Mouse (Mus musculus) gastrocnemius, postnatal 14 days (tissue): ENCODE results near the gene Dip2a. TPM values are rescaled to one million over a fixed set of nuclear protein-coding genes. Genes with fewer than 3 reads are reported as not detected.

ENCODE experiments used
- DNase-seq: peaks from one replicate; pipeline ENCODE4 v3.0.0; 2021; ENCODE audit warnings: mixed read lengths
- intact Hi-C: fragments of 180-260 bp; cut with DNase I; formaldehyde crosslinking; loops from one replicate; pipeline ENCODE4 v1.15.1; 2025; ENCODE audit warnings: low total_unique reads
- total RNA-seq, 2 experiments: library from RNA; stranded (reverse); gene quantifications; 2 replicates each; pipeline ENCODE4 v1.2.3; 2021

Gene Dip2a
- total RNA-seq, 2 experiments from 2014 or later: 7.6 to 9.3 TPM

GRCm38 (mm10) chr10:76326304-76327006 is 18.6 kb downstream of the Dip2a start:
- peak; percentile 21 for DNase-seq
- intact Hi-C loops: no loop called here

GRCm38 (mm10) chr10:76317623-76318022 is 27.5 kb downstream of the Dip2a start:
- intact Hi-C loops: no loop called here
- no peak for DNase-seq

DNA sequence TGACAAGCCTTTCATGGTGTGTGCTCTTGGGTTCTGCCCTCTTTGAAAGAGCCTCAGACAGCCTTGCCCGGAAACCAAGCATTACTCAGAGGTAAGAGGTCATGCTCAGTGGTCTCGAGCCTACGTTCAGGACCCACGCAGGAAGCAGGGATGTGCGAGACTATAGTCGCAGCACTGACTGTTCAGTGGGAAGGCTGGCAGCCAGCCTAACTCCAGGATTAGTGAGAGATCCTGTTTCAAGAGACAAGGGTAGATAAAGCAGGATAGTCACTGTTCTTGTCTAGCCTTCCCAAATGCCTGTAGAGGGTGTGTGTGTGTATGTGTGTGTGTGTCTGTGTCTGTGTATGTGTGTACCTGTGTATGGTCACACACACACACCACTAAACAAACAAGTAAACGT is 28.9 kb downstream of the Dip2a start:
- no peak for DNase-seq
- intact Hi-C loops: no loop called here

- DNase-seq: no peak
- intact Hi-C loops: no loop called here
Observed at GRCm38 (mm10) chr10:76306738-76307137, 38.4 kb downstream of the Dip2a start.

- no peak for DNase-seq
- intact Hi-C loops: no loop called here
Observed at GRCm38 (mm10) chr10:76300133-76300532, 45.0 kb downstream of the Dip2a start.

- intact Hi-C loops: no loop called here
- no peak for DNase-seq
Observed at GRCm38 (mm10) chr10:76293222-76293621, 51.9 kb downstream of the Dip2a start.

DNA sequence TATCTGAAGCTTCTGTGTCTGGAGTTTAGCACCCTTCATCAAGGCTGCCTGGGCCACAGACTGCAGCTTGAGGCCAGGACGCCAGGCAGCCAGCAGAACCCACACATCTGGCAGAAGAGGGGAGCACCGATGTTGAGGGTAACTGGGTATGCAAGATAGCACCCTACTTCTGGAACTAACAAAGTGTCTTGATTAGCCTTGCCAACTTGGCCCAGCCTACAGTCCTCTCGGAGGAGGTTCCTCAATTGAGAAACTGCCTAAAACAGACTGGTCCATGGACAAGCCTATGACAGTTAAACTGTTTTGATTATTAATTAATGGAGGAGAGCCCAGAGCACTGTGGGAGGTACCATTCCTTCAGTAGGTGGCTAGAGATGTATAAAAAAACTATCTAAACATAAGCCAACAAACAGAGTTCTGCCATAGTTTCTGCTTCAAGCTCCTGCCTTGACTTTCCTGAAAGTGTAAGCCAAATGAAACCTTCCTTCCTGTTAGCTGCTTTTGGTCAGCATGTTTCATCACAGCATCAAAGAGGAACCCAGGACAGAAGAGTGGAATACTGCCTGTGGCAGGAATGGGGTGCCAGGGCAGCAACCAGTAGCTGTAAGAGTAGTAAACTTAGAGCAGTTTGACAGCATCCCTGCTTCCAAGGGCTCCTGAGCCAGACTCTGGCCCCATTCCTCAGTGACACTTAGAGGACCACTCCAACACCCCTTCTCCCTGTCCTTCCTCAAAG is 55.0 kb downstream of the Dip2a start:
- intact Hi-C loops: no loop called here

GRCm38 (mm10) chr10:76289052-76289451 is 56.0 kb downstream of the Dip2a start:
- no peak for DNase-seq
- intact Hi-C loops: no loop called here

More for the DNA sequence above, 55.0 kb downstream of the Dip2a start:
- no peak for DNase-seq

GRCm38 (mm10) chr10:76288268-76288993 is 56.7 kb downstream of the Dip2a start:
- intact Hi-C loops: no loop called here
- no peak for DNase-seq

- DNase-seq: no peak
Observed at GRCm38 (mm10) chr10:76278541-76279097, 66.5 kb downstream of the Dip2a start.

DNA sequence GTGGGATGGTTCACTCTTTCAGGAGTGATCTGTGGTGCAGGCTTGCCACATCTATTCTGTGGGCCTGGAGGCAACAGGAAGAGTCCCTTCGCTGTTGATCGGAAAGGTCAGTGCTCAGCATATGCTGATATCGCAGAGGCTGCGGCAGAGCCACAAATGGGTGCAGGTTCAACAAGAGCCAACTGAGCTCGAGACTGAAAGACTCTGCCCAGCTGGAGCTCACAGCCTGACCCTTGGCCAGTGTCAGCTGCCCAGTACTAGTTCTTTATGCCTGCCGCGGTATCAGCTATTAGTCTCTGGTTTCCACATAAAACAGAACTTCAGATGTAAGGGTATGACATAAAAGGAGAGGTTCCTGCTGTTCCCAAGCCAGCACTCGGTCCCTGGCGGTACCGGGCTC is 69.8 kb downstream of the Dip2a start:
- no peak for DNase-seq
- intact Hi-C loops: no loop called here

More at GRCm38 (mm10) chr10:76278541-76279097, 66.5 kb downstream of the Dip2a start:
- intact Hi-C loops: no loop called here

- DNase-seq: peak; percentile 25
- intact Hi-C loops: no loop called here
Observed at GRCm38 (mm10) chr10:76271238-76271637, 73.9 kb downstream of the Dip2a start.

DNA sequence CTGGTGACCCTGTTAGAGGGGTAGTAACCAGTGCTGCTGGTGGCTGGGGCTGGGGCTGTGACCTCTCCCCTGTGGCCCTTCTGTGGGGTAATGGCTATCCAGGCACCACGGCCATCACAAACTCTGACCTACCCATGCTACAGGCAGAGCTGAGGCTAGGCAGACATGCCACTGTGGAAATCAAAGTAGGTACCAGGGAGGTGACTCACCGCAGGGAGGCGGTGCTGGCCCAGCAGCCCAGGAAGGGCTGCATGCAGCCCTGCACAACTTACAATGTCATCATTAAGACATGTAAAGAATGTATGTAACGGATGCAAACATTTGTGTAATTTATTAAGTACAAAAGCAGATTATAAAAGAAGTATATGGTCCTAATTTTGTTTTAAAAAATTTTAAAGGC is 82.7 kb downstream of the Dip2a start:
- no peak for DNase-seq
- intact Hi-C loops: no loop called here

- DNase-seq: no peak
- intact Hi-C loops: no loop called here
Observed at GRCm38 (mm10) chr10:76261447-76261846, 83.6 kb downstream of the Dip2a start.

GRCm38 (mm10) chr10:76260358-76261059 is 84.6 kb downstream of the Dip2a start:
- intact Hi-C loops: no loop called here
- DNase-seq: no peak

- intact Hi-C loops: no loop called here
- DNase-seq: no peak
Observed at GRCm38 (mm10) chr10:76259566-76260232, 85.4 kb downstream of the Dip2a start.

GRCm38 (mm10) chr10:76257719-76258390 is 87.2 kb downstream of the Dip2a start:
- DNase-seq: peak; percentile 68
- intact Hi-C loops: no loop called here

GRCm38 (mm10) chr10:76257231-76257630 is 87.9 kb downstream of the Dip2a start:
- no peak for DNase-seq
- intact Hi-C loops: no loop called here
